Comparison of ENCODE assay signal across 9 mouse cellular contexts in genomic region chr8:120595963-120596362, GRCm38 (mm10). TPM values are rescaled to one million over a fixed set of nuclear protein-coding genes. Genes with fewer than 3 reads are reported as not detected.
DNase-seq lines count a peak whose midpoint lies in the region; ATAC-seq lines count a peak whose summit lies in the region.
"Had no signal": no experiment of that assay in that cellular context is flagged by ENCODE, and none has a peak within 500 bp of the region (broad histone marks: within the 10 kb centered on the region; RNA-seq: fewer than 3 reads in every experiment).

No protein-coding gene starts in this region.

- H3K36me3 ChIP-seq in heart, embryonic 10.5 days = no peaks in the 10 kb centered on the region

- ATAC-seq in megakaryocyte progenitor cell, adult 5-6 weeks (replicated peaks; ENCODE audit: poor library complexity) = peak; percentile 85

- no peak overlapping the region for H3K4me3 ChIP-seq in heart, embryonic 10.5 days
- H3K4me3 ChIP-seq: megakaryocyte, embryonic 14.5 days had no signal

- intact Hi-C loops in heart, postnatal 10 days (cut with DNase I) = loop anchor here (5.0 kb wide), 1 partner anchor 309 kb away; no protein-coding TSS in a partner anchor

- WGBS in heart, embryonic 10.5 days = 12% methylated on average over 5 of the region's 5 CpGs

- no peaks in the 10 kb centered on the region for H3K9me3 ChIP-seq in heart, embryonic 10.5 days

- H3K4me1 ChIP-seq in heart, embryonic 10.5 days = peaks cover 25% of the 10 kb centered on the region

- no peak overlapping the region for H3K27ac ChIP-seq in heart, embryonic 10.5 days

- H3K27me3 ChIP-seq in heart, embryonic 10.5 days (ENCODE audit: insufficient read depth, poor library complexity, severe bottlenecking) = peaks cover 25% of the 10 kb centered on the region

- DNase-seq in heart, postnatal 10 days = peak; percentile 64 to 78
- DNase-seq in heart, embryonic 10.5 days (ENCODE audit: low spot score) = no peak
- DNase-seq in 3T3-L1 (ENCODE audit: low read depth, low spot score) (peak; percentile 71), ES-CJ7 (ENCODE audit: low read depth, low spot score) (peak; percentile 88)
- DNase-seq in cerebellum, adult 9-10 months = peak; percentile 74
- DNase-seq in hindlimb bud, embryonic 11.5 days (ENCODE audit: extremely low spot score, low read depth, low spot score) = peak; percentile 57
- peak; percentile 72 for DNase-seq in thymus, postnatal 14 days

RNA-seq across cellular contexts. Expression of gene Gins2, which starts 6.9 kb away (rescaled TPM):
- 10 to 100 TPM; 14.6 to 15.2 TPM for total RNA-seq in heart, postnatal 10 days (2021)
- polyA plus RNA-seq in heart, embryonic 10.5 days (2016; fragmentation: Nextera tagmentation; extraction: Ambion mirVana) = 106 and 125 TPM in 2 replicates
- total RNA-seq in megakaryocyte progenitor cell, adult 5-6 weeks (2015) = 65.9 and 67.1 TPM in 2 replicates
- 28.1 and 47.1 TPM in 2 replicates for total RNA-seq in megakaryocyte progenitor cell, adult 5-6 weeks (2017)

RNA-seq across cellular contexts. Expression of gene 1190005I06Rik, which starts 51.5 kb away (rescaled TPM):
- 1 to 10 TPM; 5.1 to 10.0 TPM for total RNA-seq in heart, postnatal 10 days (2021)
- 4.6 and 7.7 TPM in 2 replicates for polyA plus RNA-seq in heart, embryonic 10.5 days (2016; fragmentation: Nextera tagmentation; extraction: Ambion mirVana)
- total RNA-seq in megakaryocyte progenitor cell, adult 5-6 weeks (2015) = 0.78 and 1.1 TPM in 2 replicates
- total RNA-seq in megakaryocyte progenitor cell, adult 5-6 weeks (2017) = not detected in 2 replicates
